Mouse (Mus musculus): Measurements from ENCODE around the gene Mad2l1bp. TPM values are rescaled to one million over a fixed set of nuclear protein-coding genes. Genes with fewer than 3 reads are reported as not detected.

Mad2l1bp gene
- polyA plus RNA-seq, 1 experiment from 2014 or later, result 39.2 TPM

DNA sequence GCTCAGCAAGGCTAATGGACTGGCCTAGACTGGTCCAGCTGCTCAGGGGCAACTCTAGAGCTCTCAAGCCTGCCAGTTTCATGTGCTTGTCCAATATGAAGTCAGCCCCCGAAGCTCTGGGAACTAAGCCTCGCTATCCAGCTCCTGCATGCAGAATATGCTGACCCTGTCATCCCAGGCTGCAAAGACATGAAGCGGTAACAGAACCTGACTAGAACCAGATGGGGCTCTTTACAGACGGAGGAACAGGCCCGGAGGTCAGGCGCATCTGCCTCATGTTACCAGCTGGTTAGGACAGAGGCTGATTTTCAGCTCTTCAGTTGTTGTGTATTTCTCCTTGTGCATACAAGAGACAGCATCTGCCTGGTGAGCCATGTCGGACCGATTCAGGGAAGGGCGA lies 51.4 kb downstream of the Mad2l1bp start:
- no peaks in the 10 kb centered on the region for H3K27me3 ChIP-seq
- H3K9me3 ChIP-seq (replicated peaks), result no peaks in the 10 kb centered on the region
- no peak overlapping the region for H3K4me2 ChIP-seq
- no peak overlapping the region for H3K4me3 ChIP-seq (replicated peaks)
- 48% methylated on average over 9 of the region's 9 CpGs for WGBS
- H3K9ac ChIP-seq, result no peak overlapping the region
- ATAC-seq (replicated peaks; ENCODE audit: low FRiP score), result no peak
- no peaks in the 10 kb centered on the region for H3K36me3 ChIP-seq
- H3K4me1 ChIP-seq, result peaks cover 32% of the 10 kb centered on the region
- no peak overlapping the region for H3K27ac ChIP-seq

DNA sequence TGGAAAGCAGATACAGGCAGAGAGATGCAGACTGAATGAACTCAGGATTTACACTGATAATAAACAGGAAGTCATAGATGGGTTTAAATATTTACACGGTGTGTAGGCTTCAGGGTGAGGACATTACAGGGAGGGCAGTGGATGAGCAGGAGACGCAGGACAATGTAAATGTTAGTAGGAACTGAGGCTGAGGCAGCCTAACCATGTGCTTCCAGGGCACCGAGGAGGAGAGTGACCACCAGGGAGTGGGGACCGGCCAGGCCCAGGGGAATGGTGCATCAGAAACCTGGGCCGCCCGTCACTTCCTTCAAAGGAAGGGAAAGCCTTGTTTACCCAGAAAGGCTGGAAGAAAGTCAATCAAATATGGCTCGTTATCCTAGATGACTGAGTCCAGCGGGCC lies 54.8 kb downstream of the Mad2l1bp start:
- peaks cover 6% of the 10 kb centered on the region; the same call in 1 of the 2 replicates for H3K27me3 ChIP-seq
- no peak for ATAC-seq (replicated peaks; ENCODE audit: low FRiP score)
- WGBS, result 57% methylated on average over 8 of the region's 8 CpGs
- H3K4me1 ChIP-seq, result peaks cover 22% of the 10 kb centered on the region
- no peak overlapping the region for H3K9ac ChIP-seq
- no peak overlapping the region for H3K4me2 ChIP-seq
- H3K36me3 ChIP-seq, result no peaks in the 10 kb centered on the region
- H3K9me3 ChIP-seq (replicated peaks), result no peaks in the 10 kb centered on the region
- H3K4me3 ChIP-seq (replicated peaks), result no peak overlapping the region
- H3K27ac ChIP-seq, result no peak overlapping the region

Other genes with a start within 250 kb of the Mad2l1bp start
- gene Vegfa, start 121.2 kb downstream of the Mad2l1bp start, polyA plus RNA-seq (2015; fragmentation: Nextera tagmentation; extraction: Ambion mirVana), result 5.9 and 6.6 TPM in 2 replicates
- gene Mrps18a, start 42.6 kb downstream of the Mad2l1bp start, polyA plus RNA-seq (2015; fragmentation: Nextera tagmentation; extraction: Ambion mirVana), result 154 and 155 TPM in 2 replicates
- 11.7 and 12.1 TPM in 2 replicates for gene Rsph9, start 9.3 kb downstream of the Mad2l1bp start, polyA plus RNA-seq (2015; fragmentation: Nextera tagmentation; extraction: Ambion mirVana)
- gene Gtpbp2, start 7.5 kb upstream of the Mad2l1bp start, polyA plus RNA-seq (2015; fragmentation: Nextera tagmentation; extraction: Ambion mirVana), result 36.8 and 44.4 TPM in 2 replicates
- 16.5 and 17.0 TPM in 2 replicates for gene Polh, start 49.1 kb upstream of the Mad2l1bp start, polyA plus RNA-seq (2015; fragmentation: Nextera tagmentation; extraction: Ambion mirVana)
- 41.9 and 44.8 TPM in 2 replicates for gene Xpo5, start 49.2 kb upstream of the Mad2l1bp start, polyA plus RNA-seq (2015; fragmentation: Nextera tagmentation; extraction: Ambion mirVana)
- 104 TPM in 2 replicates for gene Polr1c, start 94.5 kb upstream of the Mad2l1bp start, polyA plus RNA-seq (2015; fragmentation: Nextera tagmentation; extraction: Ambion mirVana)
- 103 and 113 TPM in 2 replicates for gene Yipf3, start 94.5 kb upstream of the Mad2l1bp start, polyA plus RNA-seq (2015; fragmentation: Nextera tagmentation; extraction: Ambion mirVana)
- gene Lrrc73, start 100.0 kb upstream of the Mad2l1bp start, polyA plus RNA-seq (2015; fragmentation: Nextera tagmentation; extraction: Ambion mirVana), result 0.60 and 0.71 TPM in 2 replicates
- gene Tjap1, start 129.5 kb upstream of the Mad2l1bp start, polyA plus RNA-seq (2015; fragmentation: Nextera tagmentation; extraction: Ambion mirVana), result 40.3 and 47.7 TPM in 2 replicates
- 0.42 and 0.85 TPM in 2 replicates for gene Dlk2, start 143.9 kb upstream of the Mad2l1bp start, polyA plus RNA-seq (2015; fragmentation: Nextera tagmentation; extraction: Ambion mirVana)
- gene Abcc10, start 174.8 kb upstream of the Mad2l1bp start, polyA plus RNA-seq (2015; fragmentation: Nextera tagmentation; extraction: Ambion mirVana), result 5.8 and 6.3 TPM in 2 replicates
- 9.9 and 10.3 TPM in 2 replicates for gene Zfp318, start 230.2 kb upstream of the Mad2l1bp start, polyA plus RNA-seq (2015; fragmentation: Nextera tagmentation; extraction: Ambion mirVana)

All from kidney, embryonic 15.5 days (tissue).